Mouse (Mus musculus): Measurements from ENCODE around the gene Actbl2. TPM values are rescaled to one million over a fixed set of nuclear protein-coding genes. Genes with fewer than 3 reads are reported as not detected.

Gene Actbl2
- polyA plus RNA-seq, 1 experiment from 2014 or later = not detected

- WGBS = 82% methylated on average over 5 of the region's 5 CpGs
Observed at GRCm38 (mm10) chr13:111304736-111305135, 49.9 kb downstream of the Actbl2 start.

More at GRCm38 (mm10) chr13:111304736-111305135, 49.9 kb downstream of the Actbl2 start:
- Histone ChIP-seq H3K4me2 (ENCODE audit: low read length) (no peak overlapping the region), H3K9me3 (ENCODE audit: control insufficient read depth, low read length) (no peaks in the 10 kb centered on the region), H3K4me1 (replicated peaks; ENCODE audit: control insufficient read depth, insufficient read depth, low read length) (no peaks in the 10 kb centered on the region), H3K27ac (ENCODE audit: low read depth) (no peak overlapping the region), H3K27me3 (replicated peaks; ENCODE audit: control insufficient read depth, insufficient read depth, low read length) (no peaks in the 10 kb centered on the region), H3K36me3 (ENCODE audit: control insufficient read depth, insufficient read depth, low read length) (no peaks in the 10 kb centered on the region), H3K9ac (ENCODE audit: low read length) (no peak overlapping the region), H3K4me3 (ENCODE audit: low read depth, low read length) (no peak overlapping the region)
- no peak for DNase-seq (ENCODE audit: low spot score)
- ATAC-seq (replicated peaks; ENCODE audit: low FRiP score, low TSS enrichment, low read depth) = no peak

Other genes with a start within 250 kb of the Actbl2 start
- gene Gpbp1, start 235.1 kb downstream of the Actbl2 start, polyA plus RNA-seq (2014; fragmentation: Nextera tagmentation; extraction: Ambion mirVana) = 80.3 and 89.3 TPM in 2 replicates

All from intestine, embryonic 14.5 days (tissue).